Mouse (Mus musculus) thymus, postnatal 36 days (tissue): ENCODE results near the gene Elp6.

ENCODE experiments used
- DNase-seq, 2 experiments: peaks; one replicate each; pipeline ENCODE4 v3.0.0; 2022; ENCODE audit warnings: mixed read lengths in 2 of 2

Gene Elp6

GRCm38 (mm10) chr9:110366746-110367145 is 61.8 kb downstream of the Elp6 start:
- no peak for DNase-seq

- no peak for DNase-seq
These were observed 64.9 kb downstream of the Elp6 start for GRCm38 (mm10) chr9:110369860-110370259.
